Mouse (Mus musculus): Measurements from ENCODE around the gene Mettl16. TPM values are rescaled to one million over a fixed set of nuclear protein-coding genes. Genes with fewer than 3 reads are reported as not detected.

The Mettl16 gene
- polyA plus RNA-seq, 1 experiment from 2014 or later: 13.4 TPM

DNA sequence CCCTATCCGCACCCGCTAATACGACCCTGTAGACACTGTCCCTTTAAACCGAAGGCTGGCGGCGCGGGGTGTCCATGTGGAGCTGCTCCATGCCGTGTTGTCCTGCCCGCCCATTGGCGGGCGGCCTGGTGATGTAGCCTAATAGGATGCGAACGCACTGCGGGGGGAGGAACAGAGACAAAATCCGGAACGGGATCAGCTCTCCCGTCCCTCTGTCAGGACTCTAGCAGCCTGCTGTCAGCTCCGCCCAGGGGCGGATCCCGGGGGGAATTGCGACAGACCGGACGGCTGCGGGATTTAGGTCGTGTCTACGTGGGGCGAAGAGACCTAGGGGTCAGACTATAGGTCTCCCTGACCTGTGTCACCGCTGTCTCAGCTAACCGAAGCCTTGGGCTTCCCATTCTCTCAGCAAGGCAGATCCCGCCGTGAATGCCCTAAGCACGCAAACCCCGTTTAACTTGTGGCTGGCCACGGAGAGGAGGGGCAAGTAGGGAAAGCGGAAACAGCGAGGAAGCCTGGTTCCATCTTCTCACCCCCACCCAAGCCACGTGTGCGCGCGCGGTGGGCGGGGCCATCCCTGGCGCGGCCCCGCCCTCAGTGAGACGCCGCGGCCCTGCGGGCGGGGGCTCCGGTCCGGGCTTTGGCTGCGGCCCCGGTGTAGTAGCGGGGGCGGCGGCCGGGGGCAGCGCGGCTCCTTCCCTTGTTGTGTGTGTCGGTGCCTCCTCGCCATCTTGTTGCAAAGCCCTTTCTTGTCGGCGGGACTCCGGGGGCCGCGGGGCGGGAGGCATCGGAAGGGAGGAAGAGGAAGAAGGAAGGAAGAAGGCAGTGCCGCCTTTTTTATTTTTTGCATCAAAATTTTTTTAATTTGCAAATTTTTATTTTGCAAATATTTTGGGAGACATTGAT is 59.9 kb downstream of the Mettl16 start, which contains the start of gene Mnt:
Mnt (plus strand) TSS at position 665 of the 906 bp plus-strand sequence.
- Histone ChIP-seq H3K4me1 (replicated peaks; ENCODE audit: control insufficient read depth, insufficient read depth) (peaks cover 9% of the 10 kb centered on the region; the same call in 1 of the 2 replicates), H3K27me3 (ENCODE audit: control insufficient read depth, insufficient read depth, low read length) (no peaks in the 10 kb centered on the region), H3K9ac (ENCODE audit: low read length) (peak within 1 kb of the TSS; percentile 90), H3K27ac (replicated peaks) (peak within 1 kb of the TSS; percentile 98), H3K4me3 (ENCODE audit: low read depth, low read length) (peak within 1 kb of the TSS; percentile 90), H3K9me3 (ENCODE audit: control insufficient read depth, low read length) (no peaks in the 10 kb centered on the region), H3K4me2 (replicated peaks; ENCODE audit: low read depth) (peak within 1 kb of the TSS; percentile 76), H3K36me3 (ENCODE audit: control insufficient read depth, insufficient read depth, low read length) (no peaks in the 10 kb centered on the region)
- ATAC-seq (ENCODE audit: low FRiP score, low TSS enrichment) (peak; percentile 82), DNase-seq (ENCODE audit: low spot score) (peak; percentile 99)
- TF ChIP-seq CTCF (IDR thresholded peaks at IDR 0.05; ENCODE audit: low read depth): peak; percentile 5; the same call in 1 of the 2 replicates
- peak; percentile 83 for TF ChIP-seq EP300 (optimal IDR thresholded peaks at IDR 0.05)
- WGBS: under 1% methylated on average over 60 of the region's 70 CpGs

DNA sequence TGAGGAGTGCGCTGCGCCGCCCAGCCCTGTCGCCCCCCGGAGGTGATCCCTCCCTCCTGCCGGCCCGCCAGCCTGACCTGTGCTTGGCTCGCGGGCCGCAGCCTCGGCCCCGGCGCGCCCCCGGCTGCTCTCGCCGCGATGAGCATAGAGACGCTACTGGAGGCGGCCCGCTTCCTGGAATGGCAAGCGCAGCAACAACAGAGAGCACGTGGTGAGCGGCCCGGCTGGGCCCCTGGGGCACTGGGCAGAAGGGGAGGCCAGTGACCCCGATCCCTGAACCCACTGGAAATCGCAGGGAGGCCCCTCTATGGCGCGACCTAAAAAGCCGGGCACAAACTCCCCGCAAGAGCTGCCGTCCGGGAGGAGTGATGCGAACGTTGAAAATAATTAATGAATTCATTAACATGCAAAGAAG is 60.6 kb downstream of the Mettl16 start:
- ATAC-seq (ENCODE audit: low FRiP score, low TSS enrichment): no peak
- Histone ChIP-seq H3K9ac (ENCODE audit: low read length) (peak overlapping the region; percentile 90), H3K36me3 (ENCODE audit: control insufficient read depth, insufficient read depth, low read length) (no peaks in the 10 kb centered on the region), H3K4me2 (replicated peaks; ENCODE audit: low read depth) (peak overlapping the region; percentile 76), H3K4me3 (ENCODE audit: low read depth, low read length) (peak overlapping the region; percentile 90), H3K9me3 (ENCODE audit: control insufficient read depth, low read length) (no peaks in the 10 kb centered on the region), H3K27me3 (ENCODE audit: control insufficient read depth, insufficient read depth, low read length) (no peaks in the 10 kb centered on the region), H3K27ac (replicated peaks) (peak overlapping the region; percentile 98), H3K4me1 (replicated peaks; ENCODE audit: control insufficient read depth, insufficient read depth) (peaks cover 9% of the 10 kb centered on the region; the same call in 1 of the 2 replicates)
- no peak for TF ChIP-seq CTCF (IDR thresholded peaks at IDR 0.05; ENCODE audit: low read depth)
- no peak for TF ChIP-seq EP300 (optimal IDR thresholded peaks at IDR 0.05)
- DNase-seq (ENCODE audit: low spot score): peak; percentile 70
- WGBS: under 1% methylated on average over 35 of the region's 35 CpGs

DNA sequence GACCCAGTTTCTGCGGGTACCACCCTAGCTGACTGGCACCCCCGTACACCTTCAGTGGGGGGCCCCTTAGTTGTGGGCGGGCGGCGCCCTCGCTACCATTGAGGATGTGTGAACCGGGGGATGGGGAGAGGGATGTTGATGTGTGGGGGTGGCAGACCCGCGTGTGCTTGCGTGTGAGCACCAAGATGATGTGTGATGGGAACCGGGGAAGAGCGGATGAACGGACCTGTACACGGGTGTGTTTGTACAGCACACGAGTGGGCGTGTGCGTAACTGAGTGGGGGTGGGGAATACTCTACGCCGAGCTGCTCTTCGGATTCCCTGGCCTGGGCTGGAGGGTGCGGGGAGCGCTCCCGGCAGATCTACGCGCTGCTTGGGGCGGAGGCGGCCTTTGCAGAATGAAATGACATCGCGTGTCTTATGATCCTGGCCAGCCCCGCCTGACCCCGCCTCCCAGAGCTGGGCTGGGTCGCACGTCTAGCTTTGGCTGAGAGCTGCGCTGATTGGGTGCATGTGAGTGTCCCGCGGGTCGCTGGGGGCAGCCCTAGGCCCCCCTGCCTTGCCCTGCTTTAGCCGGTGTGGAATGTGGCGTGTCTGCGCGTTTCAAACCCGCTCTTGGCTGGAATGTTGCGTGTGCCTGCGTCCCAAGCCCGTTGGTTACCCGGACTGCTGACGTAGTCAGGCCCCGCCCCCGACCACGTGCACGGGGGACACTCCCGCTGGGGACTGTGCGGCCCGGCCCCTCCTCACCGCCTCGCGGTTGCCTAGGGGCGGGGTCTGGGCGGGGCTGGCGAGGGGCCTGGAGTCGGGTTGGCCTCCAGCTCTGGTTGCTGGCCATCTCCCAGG is 61.2 kb downstream of the Mettl16 start:
- ATAC-seq (ENCODE audit: low FRiP score, low TSS enrichment): peak; percentile 80
- under 1% methylated on average over 61 of the region's 61 CpGs for WGBS
- peak; percentile 88 for TF ChIP-seq EP300 (optimal IDR thresholded peaks at IDR 0.05)
- TF ChIP-seq CTCF (IDR thresholded peaks at IDR 0.05; ENCODE audit: low read depth): no peak
- Histone ChIP-seq H3K9ac (ENCODE audit: low read length) (peak overlapping the region; percentile 90), H3K27me3 (ENCODE audit: control insufficient read depth, insufficient read depth, low read length) (no peaks in the 10 kb centered on the region), H3K9me3 (ENCODE audit: control insufficient read depth, low read length) (no peaks in the 10 kb centered on the region), H3K36me3 (ENCODE audit: control insufficient read depth, insufficient read depth, low read length) (no peaks in the 10 kb centered on the region; the same call in 1 of the 2 replicates), H3K4me3 (ENCODE audit: low read depth, low read length) (peak overlapping the region; percentile 90), H3K27ac (replicated peaks) (peak overlapping the region; percentile 98), H3K4me2 (replicated peaks; ENCODE audit: low read depth) (peak overlapping the region; percentile 76), H3K4me1 (replicated peaks; ENCODE audit: control insufficient read depth, insufficient read depth) (peaks cover 9% of the 10 kb centered on the region; the same call in 1 of the 2 replicates)
- DNase-seq (ENCODE audit: low spot score): peak; percentile 100

DNA sequence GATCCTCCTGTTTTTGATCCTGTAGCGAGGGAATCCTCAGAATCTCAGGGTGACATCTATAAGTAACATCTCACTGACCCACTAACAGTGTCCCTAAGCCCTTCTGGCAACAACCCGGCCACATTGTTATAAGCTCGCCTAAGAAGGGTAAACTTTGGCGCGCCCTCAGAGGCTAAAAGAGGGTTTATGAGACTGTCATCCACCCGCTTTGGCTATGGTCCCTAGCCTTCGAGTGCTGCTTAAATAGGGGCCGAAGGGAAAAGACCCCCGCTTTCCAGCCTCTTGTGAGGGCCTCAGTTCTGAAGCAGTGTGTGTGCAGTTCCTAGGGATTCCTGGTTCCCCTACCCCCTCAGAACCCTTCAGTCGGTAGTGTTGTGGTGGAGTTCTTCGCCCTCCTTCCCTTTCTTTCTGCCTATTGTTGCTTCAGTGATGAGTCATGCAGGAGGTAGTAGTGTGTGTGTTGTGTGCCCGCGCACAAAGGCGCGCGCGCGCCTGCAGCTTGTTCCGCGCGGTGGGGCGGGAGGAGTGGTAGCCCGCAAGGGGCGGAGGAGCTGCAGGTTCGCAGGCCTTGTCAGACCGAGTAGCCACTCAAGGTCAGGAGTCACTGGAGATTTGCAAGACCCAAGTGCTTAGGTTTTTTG is 62.0 kb downstream of the Mettl16 start:
- H3K36me3 ChIP-seq (ENCODE audit: control insufficient read depth, insufficient read depth, low read length): no peaks in the 10 kb centered on the region; the same call in 1 of the 2 replicates
- under 1% methylated on average over 26 of the region's 26 CpGs for WGBS
- DNase-seq (ENCODE audit: low spot score): peak; percentile 88
- peaks cover 12% of the 10 kb centered on the region; the same call in 1 of the 2 replicates for H3K4me1 ChIP-seq (replicated peaks; ENCODE audit: control insufficient read depth, insufficient read depth)
- ATAC-seq (ENCODE audit: low FRiP score, low TSS enrichment): peak; percentile 8
- H3K9me3 ChIP-seq (ENCODE audit: control insufficient read depth, low read length): no peaks in the 10 kb centered on the region
- H3K27me3 ChIP-seq (ENCODE audit: control insufficient read depth, insufficient read depth, low read length): no peaks in the 10 kb centered on the region
- peak overlapping the region; percentile 65 for H3K9ac ChIP-seq (ENCODE audit: low read length)
- peak overlapping the region; percentile 76 for H3K4me2 ChIP-seq (replicated peaks; ENCODE audit: low read depth)
- peak overlapping the region; percentile 90 for H3K4me3 ChIP-seq (ENCODE audit: low read depth, low read length)
- TF ChIP-seq CTCF (IDR thresholded peaks at IDR 0.05; ENCODE audit: low read depth): no peak
- TF ChIP-seq EP300 (optimal IDR thresholded peaks at IDR 0.05): no peak
- peak overlapping the region; percentile 98 for H3K27ac ChIP-seq (replicated peaks)

Data from stomach, postnatal 0 days (tissue).